Mouse (Mus musculus) megakaryocyte progenitor cell, adult 5-6 weeks (primary cell): ENCODE results near the gene Gm48552. TPM values are rescaled to one million over a fixed set of nuclear protein-coding genes. Genes with fewer than 3 reads are reported as not detected.

Experiments used
- ATAC-seq: replicated peaks from 2 replicates; pipeline ENCODE4 v1.8.0; 2016; ENCODE audit warnings: mild to moderate bottlenecking, moderate TSS enrichment, inconsistent platforms; ENCODE audit not compliant: poor library complexity
- total RNA-seq, 2 experiments: library from RNA; stranded (forward) in 1 of 2; stranded (reverse) in 1 of 2; fragments of 157-497, 149-512 nt in 1 of 2; fragments of 200-1000 nt in 1 of 2; gene quantifications; 2 replicates each; pipeline versions ENCODE4 v1.2.3 to v1.2.4; 2015 to 2017

Gene Gm48552
- total RNA-seq (2015) (not detected in 2 replicates), total RNA-seq (2017) (0.46 TPM in 1 of 2 replicates, not detected in the other)

DNA sequence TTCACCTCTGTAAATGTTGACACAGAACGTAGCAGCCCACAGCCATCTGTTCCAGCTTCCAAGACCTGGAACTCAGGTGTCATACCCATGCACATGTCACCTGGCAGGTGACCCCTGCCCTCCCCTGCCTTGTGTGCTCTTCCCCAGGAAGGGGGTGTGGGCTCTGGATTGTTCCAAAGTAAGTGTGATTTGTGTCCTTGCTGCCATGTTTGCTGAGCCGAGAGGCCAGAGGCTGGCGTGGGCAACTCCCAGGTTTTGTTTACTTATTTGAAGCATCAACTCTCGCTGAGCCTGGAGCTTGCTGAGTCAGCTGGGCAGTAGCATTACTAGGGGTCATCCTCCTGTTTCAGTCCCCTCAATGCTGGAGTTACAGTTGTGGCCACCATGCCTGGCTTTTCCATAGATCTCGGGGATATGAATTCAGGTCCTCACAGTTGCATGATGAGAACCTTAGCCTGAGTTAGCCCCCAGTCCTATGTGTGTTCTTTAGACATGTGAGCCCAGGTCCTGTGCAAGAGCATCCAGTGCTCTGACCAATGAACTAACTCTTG lies at the start of gene Gm48552:
Gm48552 (plus strand) TSS at position 501 of the 551 bp plus-strand sequence.
- ATAC-seq = no peak

DNA sequence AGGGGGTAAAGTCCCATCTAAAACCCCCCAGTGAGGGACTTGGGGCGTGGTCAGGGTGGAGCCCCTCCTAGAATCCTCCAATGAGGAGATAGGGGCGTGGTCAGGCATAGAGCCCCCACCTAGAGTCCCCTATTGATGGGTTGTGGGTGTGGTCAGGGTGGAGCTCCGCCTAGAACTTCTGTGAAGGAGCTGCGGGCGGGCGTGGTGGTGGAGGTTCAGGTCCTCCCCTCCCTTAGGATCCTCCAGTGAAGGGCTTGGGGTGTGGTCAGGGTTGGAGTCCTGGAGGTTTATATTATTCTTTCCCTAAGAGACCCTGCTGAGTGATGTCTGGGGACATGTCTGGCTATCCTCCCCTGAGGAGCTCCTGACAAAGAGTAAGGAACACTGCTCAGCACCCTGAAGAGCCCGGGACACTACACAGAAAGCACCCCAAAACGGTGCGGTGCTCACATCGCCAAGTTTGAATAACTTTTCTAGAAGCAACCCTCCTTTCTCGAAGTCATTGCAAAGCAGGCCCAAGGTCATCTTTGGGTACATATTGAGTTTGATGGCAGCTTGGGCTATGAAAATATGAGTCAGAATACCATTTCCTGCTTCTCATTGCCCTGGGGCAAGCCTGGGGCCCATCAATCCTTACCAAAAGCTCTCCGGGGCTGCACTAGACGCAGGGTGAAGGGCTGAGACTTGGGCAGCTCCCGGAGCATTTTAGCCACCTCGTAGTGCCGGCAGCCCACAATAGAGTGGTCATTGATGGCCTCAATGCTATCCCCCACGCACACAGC lies 48.1 kb upstream of the Gm48552 start:
- no peak for ATAC-seq

DNA sequence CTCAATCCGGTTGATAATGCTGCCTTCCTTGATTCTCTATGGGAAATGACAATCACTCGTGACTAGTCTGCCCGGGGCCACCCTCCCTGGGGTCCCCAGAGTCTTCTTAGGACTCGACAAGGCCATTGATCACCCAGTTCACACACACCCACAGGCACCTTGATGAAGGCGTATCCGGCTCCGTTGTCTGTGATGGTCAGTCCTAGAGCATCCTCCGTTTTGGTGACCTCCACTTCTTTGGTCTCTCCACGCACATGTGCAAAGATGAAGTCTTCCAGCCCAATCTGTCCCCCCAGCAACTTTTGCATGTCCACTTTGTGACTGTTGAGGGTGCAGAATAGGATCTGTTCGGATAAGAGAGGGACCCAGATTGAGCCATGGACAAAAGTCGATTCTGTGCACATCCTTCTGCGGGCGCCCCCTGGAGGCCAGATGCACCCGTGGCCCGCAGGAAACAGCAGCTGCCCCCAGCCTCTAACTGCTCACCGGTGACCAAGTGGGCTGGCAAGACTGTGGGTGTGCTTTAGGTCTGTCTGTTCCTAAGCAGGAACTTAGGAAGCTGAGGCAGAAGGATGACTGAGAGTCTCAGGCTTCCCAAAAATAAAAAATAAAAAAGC lies 47.4 kb upstream of the Gm48552 start:
- peak; percentile 70 for ATAC-seq

DNA sequence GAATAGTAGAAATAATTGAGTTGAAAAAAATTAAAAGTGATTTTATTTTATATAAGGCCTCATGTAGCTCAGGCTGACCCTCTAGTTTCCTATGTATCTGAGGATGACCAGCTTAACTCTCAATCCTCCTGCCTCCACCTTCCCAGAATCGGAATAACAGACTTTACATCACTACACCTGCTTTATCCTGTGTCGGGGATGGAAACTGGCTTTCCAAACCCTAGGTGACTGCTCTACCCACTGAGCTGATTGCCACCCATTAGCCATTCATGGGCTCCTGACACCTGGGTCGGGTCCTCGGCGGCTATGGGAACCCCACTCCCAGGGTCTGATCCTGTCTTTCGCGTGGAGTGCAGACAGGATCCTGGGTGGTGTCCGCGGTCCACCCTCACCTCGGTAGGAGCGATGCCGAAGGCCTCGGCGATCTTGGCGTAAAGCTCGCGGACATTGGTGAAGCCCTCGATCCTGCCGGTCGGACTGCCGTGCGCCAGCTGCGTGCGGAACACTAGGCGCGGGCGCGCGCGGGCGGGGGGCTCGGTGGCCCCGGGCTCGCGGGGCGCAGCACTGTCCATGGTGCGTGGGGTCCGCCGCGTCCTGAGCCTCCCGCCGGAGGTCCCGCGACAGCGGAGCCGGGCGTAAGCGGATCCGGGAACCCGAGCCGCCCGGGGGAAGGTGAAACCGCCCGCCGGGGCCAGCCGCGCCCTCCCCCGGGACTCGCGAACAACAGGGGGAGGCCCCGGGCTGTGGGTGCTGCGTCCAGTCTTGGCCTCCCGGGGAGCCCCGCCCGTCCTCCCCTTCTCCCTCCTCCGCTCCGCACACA lies 45.9 kb upstream of the Gm48552 start, which contains the start of gene Gipc3:
Gipc3 (minus strand) TSS at position 581 of the 820 bp plus-strand sequence.
- ATAC-seq = no peak

DNA sequence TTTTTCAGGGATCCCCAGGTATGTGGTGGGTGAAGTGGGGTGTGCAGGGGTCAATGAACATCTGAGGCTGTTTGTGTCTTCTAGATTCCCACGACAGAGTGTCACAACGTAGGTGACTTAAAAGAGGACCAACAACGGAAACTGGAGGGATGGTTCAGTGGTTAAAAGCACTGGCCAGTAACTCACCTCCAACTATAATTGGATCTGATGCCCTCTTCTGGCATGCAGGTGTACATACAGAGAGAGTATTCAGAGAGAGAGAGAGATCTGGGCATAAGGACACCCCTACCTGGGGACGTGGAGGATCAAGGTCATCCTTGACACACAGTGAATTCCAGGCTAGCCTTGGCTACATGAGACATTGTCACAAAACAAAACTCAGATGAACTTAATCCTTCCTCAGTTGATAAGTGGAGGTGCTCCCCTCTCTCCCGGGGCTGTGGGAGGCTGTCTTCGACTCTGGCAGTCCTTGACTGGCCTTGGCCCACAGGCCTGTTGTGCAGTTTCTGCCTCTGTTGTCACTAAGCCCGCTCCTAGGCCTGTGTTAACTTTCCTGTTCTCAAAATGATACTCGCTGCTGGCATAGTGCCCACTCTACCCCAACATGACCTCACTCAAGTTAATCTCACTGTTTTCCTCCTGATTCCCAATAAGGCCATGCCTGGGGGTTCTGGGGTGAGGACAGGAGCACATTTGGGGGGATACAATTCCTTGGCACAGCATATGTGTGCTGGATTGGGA lies 44.2 kb upstream of the Gm48552 start:
- no peak for ATAC-seq

DNA sequence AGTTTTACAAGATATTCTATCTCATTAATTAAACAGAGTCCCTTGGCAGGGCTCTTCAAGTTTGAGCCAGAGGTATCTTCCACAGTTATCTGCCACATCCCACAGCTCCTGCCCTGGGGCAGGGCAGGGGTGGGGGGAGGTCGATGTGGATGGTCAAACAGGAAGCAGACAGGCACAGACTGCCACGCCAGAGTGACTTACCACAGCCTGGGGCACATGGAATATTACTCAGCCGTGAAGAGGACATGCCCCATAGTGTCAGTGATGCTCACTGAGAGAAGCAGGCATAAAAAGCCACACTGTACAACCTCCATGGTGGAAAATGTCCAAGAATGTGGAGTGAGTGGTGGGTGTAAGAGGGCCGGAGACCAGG lies 43.7 kb upstream of the Gm48552 start:
- ATAC-seq = no peak

DNA sequence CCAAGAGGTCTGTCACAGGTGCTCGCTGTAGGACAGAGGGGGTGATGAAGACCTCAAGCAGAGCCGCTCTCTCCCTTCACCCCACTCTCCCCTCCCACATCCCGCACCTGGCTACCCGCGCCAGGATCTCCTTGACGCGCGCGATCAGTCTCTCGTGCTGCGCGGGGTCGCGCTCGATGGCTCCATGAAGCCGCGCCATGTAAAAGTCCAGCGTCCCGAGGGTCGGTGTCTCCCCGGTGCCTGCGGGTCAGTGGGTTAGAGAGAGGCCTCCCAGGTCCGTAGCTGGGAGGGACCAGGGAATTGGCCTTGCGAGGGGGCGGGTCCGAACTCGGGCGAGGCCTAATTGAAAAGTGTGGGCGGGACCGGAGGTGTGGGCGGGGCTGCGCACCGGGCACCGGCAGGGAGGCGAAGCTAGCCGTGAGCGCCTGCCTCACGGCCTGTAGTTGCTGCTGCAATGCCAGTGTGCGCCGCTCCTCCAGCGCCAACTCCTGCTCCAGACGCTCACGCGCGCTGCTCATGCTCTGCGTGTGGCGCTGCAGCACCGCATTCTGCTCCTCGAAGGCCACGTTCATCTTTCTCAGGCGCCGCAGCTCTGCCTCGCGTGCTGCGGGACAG lies 42.2 kb upstream of the Gm48552 start:
- ATAC-seq = peak; percentile 58

DNA sequence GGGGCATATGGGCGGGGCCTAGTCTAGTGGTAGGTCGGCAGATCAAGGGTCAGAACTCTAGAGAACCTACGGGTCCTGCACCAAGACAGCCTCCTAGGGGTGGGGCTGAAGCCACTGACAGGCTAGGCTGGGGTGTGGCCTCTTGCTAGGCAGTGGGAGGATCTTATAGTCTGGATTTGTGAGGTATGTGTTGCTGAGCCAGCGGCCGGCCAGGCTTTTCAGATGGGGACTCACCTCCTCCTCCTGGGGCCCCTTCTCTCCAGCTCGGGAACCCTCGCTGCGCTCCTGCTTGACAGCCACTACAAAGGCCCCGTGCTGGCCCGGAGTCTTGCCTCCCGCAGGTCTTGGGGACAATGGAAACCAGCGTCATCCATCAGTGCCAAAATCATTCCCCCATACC lies 39.7 kb upstream of the Gm48552 start:
- peak; percentile 40 for ATAC-seq

DNA sequence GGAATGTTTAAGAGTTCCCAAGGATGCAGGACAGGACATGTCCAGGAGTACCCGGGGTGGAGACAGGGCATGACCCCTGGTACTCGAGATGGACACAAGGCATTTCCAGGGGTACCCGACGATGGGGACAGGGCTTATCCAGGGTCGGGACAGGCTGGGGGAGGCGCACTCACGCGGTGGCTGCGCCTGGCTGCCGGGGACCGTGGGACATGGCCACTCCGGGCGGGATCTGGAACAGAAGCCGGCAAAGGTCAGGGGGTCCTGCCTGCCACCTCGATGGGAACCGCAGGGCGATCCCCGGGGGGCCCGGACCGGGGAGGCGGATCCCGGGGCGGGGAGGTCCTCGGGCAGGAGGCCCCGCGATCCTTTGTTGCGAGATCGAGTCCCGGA lies 38.8 kb upstream of the Gm48552 start:
- no peak for ATAC-seq

DNA sequence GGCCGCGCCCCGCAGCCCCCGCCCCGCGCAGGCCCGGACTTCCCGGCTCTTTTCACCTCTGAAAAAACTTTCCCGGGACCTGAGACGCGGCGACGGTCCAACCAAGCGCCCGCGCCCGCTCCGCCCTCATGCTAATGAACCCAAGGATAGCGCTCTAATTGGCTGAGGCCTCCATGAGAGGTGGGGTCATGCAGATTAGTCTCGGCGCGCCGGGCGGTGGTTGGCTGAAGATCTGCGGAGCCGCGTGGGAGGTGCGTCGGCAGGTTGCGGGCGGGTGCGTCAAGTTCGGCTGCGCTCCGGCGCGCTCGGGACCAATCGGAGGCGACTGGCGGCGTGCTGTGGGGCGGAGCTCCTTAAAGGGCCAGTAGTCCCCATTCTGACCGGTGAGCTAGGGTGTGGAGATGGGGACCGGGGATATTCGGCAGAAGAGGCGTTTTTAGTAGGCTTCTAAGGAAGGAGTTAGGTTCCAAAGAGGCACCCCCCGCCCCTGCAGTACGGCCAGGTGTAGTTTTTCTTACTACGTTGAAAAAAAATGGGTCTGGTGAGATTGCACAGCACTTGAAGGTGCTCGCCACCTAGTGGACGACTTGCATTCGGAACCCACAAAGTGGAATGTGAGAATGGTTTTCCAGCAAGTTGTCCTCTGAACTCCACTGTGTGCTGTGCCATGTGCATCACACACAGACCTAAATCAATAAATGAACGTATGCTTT lies 38.3 kb upstream of the Gm48552 start, which contains the start of gene Hmg20b:
Hmg20b (minus strand) TSS at position 130 of the 713 bp plus-strand sequence.
- peak; percentile 80 for ATAC-seq

DNA sequence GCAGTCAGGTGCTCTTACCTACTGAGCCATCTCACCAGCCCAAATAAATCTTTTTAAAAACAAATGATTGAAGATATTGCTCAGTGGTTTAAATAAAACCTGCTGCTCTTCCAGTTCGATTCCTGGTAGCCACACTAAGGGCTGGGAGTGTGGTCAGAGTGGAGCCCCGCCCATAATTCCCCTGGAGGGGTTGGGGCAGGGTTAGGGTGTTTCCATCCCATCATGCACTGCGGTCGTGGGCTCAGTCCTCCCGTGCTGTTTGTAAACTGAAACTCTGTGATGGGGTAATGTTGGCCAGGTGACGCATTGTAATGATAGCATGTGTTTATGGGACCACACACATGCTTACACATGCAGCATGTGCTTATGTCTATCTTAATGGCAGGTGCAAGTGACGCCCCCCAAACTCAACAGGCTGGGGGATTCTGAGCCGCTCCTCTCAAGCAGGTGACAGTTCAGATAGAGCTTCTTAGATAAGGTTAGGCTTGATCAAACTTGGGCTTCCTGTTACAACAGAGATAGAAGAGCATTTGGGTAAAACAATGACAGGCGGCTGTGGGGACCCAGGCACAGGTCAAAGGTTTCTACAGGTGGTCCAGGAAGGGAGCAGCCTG lies 37.0 kb upstream of the Gm48552 start:
- ATAC-seq = peak; percentile 32

DNA sequence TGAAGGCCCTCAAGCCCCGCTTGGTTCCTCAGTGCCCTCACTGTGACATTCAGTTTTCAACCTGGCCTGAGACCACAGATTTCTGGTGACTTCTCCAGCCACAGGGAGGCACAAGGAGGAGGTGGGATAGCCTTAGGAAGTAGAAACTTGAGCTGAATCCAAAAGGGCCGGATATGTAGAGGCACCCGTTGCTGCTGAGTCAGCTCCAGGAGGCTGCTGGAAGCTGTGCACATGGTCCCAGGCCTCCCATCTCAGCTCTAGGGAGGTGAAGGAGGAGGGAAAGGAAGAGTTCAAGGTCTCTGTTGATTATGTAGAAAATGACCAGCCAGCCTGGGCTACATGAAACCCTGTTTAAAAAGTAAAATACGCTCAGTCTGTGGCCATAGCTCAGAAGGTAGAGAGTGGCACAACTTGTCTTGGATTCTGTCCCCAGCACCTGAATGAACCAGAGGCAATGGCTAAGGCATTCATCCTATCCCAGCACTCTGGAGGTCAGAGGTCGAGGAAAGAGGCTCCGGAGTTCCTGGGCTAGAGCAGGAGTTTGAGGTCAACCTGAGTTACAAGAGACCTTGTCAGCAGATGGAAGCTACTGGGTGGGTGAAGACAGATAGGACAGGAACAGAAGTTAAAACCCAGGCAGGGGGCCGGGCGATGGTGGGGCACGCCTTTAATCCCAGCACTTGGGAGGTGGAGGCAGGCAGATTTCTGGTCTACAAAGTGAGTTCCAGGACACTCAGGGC lies 33.9 kb upstream of the Gm48552 start:
- ATAC-seq = no peak

DNA sequence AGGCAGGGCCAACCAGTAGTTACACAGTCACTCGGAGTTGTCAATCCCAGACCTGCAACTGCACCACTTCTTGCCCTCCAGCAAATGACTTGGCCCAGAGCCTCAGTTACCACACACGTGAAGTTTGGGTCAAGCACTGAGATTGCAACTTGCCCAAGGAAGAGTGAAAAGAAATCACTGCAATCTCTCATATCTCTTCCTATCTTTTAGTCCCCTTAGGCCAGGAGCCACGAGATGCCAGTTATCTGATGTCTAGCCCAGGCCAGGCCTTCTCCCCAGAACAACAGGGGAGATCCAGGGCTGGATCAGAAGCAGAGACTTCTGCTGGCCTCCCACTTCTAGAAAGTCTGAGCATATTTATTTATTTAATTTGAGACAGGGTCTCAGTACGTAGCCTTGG lies 33.3 kb upstream of the Gm48552 start:
- no peak for ATAC-seq

DNA sequence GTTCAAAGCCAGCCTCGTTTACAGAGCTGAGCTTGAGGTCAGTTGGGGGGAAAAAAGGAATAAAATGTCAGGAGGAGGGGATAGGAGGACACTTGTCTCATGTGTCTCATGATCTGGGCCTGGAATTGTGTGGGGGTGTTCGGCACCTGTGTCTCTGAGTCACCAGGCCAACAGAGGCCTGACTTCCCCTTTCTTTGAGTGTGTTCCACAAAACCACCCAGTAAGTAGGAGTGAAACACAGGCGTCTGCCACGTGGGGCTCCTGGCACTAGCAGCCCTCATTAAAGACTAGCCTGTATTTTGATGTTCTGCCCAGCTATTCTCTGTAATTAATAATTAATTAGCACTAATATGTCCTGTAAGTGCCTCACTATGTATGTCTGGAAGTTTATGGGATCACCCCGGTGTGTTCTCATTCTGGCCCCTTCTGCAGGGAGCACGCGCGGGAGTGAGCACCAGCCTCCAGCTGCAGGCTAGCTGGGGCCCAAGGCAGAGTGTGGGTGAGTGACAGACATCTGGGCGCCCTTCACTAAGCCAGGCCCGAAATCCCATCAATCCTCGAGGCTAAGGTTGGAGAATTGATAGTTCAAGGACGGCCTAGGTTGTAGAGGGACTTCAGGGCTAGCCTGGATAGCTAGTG lies 32.3 kb upstream of the Gm48552 start:
- ATAC-seq = peak; percentile 52

DNA sequence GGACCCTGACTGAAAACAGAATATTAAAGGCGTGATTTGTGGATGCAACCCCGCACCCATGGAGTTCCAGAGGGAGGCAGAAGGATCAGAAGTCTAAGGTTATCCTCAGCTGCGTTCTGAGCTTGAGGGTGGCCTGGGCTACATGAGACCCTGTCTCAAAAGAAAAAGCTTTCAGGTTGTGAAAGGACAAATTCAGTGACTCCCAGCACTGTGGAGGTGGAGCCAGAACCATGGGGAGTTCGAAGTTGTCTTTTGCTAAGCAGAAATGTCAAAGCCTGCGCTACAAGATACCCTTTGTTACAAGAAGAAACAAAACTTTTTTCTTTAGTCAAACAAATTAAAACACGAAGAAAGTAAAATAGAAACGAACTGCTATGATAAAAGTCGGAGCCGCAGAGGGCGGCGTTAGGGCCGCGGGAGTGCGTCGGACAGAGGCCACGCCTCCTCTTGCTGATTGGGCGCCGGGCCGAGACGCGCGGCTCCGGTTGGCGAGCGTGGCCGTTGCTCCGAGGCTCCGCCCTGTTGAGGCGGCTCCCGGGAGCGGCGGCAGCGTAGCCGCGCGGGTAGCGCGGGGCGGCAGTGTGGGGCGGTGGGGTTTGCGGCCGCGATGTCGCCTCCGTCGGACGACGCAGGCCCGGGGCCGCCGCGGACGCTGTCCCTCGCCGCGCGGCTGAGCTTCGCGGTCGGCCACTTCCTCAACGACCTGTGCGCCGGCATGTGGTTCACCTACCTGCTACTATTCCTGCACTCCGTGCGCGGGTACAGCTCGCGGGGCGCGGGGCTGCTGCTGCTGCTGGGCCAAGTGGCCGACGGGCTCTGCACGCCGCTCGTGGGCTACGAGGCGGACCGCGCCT lies 31.6 kb upstream of the Gm48552 start, which contains the start of gene Mfsd12:
Mfsd12 (plus strand) TSS at position 501 of the 854 bp plus-strand sequence.
- peak; percentile 77 for ATAC-seq

DNA sequence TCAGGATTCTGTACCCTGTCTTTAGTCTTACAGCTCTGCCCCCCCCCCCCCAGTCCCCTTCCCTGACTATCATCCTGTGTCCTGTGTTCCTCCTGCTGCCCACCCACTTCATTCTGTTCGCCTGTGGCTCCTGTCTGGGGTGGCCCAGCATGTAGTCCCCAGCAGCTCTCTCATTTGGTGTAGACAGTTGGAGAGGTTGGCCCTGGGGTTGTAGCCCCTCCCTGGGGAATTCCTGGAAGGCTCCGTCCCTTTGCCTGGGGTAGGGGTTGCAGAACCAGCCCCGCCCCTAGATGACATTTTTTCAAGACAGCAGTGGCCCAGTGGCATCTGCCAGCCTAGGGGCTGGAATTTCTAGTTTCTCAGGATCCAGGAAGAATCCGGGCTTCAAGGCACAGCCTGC lies 30.6 kb upstream of the Gm48552 start:
- no peak for ATAC-seq

DNA sequence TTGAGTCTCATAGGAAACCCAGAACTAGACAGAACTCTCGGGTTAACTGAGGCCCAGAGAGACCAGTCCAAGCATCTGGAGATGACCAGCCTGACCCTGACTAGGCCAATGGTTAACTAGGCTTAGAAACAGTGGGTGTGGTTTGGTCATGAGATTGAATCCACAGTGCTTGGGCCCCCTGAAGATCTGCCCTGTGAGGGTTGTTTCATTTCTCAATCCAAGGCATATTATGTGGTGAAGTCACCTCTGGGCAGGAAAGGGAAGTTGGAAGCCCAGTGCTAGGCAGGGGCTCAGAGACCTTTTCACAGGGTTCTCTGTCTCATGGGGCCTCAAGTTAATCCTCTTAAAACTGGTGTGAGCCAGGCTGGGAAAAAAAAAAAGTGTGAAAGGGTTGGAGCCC lies 30.0 kb upstream of the Gm48552 start:
- peak; percentile 29 for ATAC-seq
